Mouse (Mus musculus): ENCODE results near the gene Efr3b. TPM values are rescaled to one million over a fixed set of nuclear protein-coding genes. Genes with fewer than 3 reads are reported as not detected.

The Efr3b gene
- polyA plus RNA-seq, 1 experiment from 2014 or later, result 0.88 TPM

DNA sequence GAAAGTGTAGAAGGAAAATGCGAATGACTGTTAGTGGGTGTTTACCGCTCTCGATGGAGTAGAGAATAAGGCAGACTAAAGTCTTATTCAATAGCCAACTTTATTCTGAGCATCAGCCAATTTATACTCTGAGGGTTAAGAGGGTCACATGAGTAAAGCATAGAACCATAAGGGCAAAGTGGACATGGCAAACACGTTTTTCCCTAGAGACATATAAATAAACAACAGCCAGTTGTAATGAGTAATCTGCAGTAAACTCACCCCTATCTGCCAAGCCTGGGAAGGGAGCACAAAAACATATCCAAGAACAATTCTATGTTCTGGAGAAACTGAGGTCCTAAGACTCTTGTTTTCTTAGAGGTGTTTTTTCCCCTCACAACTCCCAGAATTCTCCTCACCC, 29.8 kb upstream of the Efr3b start:
- 83% methylated on average over 4 of the region's 4 CpGs for WGBS
- no peaks in the 10 kb centered on the region for H3K27me3 ChIP-seq (replicated peaks; ENCODE audit: control insufficient read depth, insufficient read depth, low read length)

GRCm38 (mm10) chr12:4066681-4067459, 28.2 kb upstream of the Efr3b start:
- Histone ChIP-seq H3K4me1 (replicated peaks; ENCODE audit: control insufficient read depth, insufficient read depth, low read length) (peaks cover 8% of the 10 kb centered on the region; the same call in 1 of the 2 replicates), H3K27ac (ENCODE audit: low read depth, low read length) (no peak overlapping the region), H3K4me2 (no peak overlapping the region), H3K9ac (ENCODE audit: low read depth, low read length) (no peak overlapping the region), H3K36me3 (ENCODE audit: control insufficient read depth, insufficient read depth, low read length) (no peaks in the 10 kb centered on the region), H3K27me3 (replicated peaks; ENCODE audit: control insufficient read depth, insufficient read depth, low read length) (no peaks in the 10 kb centered on the region), H3K4me3 (ENCODE audit: low read depth, low read length) (no peak overlapping the region), H3K9me3 (ENCODE audit: control insufficient read depth, low read length) (no peaks in the 10 kb centered on the region)
- WGBS, result 67% methylated on average over 6 of the region's 6 CpGs
- DNase-seq (ENCODE audit: low spot score) (no peak), ATAC-seq (replicated peaks; ENCODE audit: low FRiP score) (no peak)

More for the DNA sequence above, 29.8 kb upstream of the Efr3b start:
- DNase-seq (ENCODE audit: low spot score) (no peak), ATAC-seq (replicated peaks; ENCODE audit: low FRiP score) (no peak)
- Histone ChIP-seq H3K9ac (ENCODE audit: low read depth, low read length) (no peak overlapping the region), H3K36me3 (ENCODE audit: control insufficient read depth, insufficient read depth, low read length) (no peaks in the 10 kb centered on the region), H3K4me3 (ENCODE audit: low read depth, low read length) (no peak overlapping the region), H3K9me3 (ENCODE audit: control insufficient read depth, low read length) (no peaks in the 10 kb centered on the region), H3K4me2 (no peak overlapping the region), H3K4me1 (replicated peaks; ENCODE audit: control insufficient read depth, insufficient read depth, low read length) (peaks cover 8% of the 10 kb centered on the region; the same call in 1 of the 2 replicates), H3K27ac (ENCODE audit: low read depth, low read length) (no peak overlapping the region)

DNA sequence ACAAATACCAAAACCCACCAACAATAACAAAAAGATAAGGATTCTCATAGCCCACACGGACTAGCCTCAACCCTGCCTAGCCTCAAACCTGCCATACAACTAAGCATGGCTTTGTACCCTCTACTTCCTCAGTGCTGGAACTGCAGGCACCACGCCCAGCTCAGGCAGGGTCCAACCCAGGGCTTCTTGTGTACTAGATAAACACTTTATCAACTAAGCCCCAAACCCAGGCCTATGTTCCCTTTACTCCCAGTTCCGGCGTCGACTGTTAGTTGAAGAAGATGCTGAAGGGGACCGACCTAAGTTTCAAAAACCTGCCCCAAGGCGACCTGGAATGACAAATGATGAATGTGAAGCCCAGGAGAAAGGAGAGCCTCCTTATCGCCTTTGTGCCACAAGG, 27.2 kb upstream of the Efr3b start:
- no peaks in the 10 kb centered on the region for H3K27me3 ChIP-seq (replicated peaks; ENCODE audit: control insufficient read depth, insufficient read depth, low read length)
- H3K4me3 ChIP-seq (ENCODE audit: low read depth, low read length), result no peak overlapping the region
- no peaks in the 10 kb centered on the region for H3K36me3 ChIP-seq (ENCODE audit: control insufficient read depth, insufficient read depth, low read length)
- H3K27ac ChIP-seq (ENCODE audit: low read depth, low read length), result no peak overlapping the region
- 48% methylated on average over 8 of the region's 8 CpGs for WGBS
- no peak overlapping the region for H3K9ac ChIP-seq (ENCODE audit: low read depth, low read length)
- no peak overlapping the region for H3K4me2 ChIP-seq
- H3K4me1 ChIP-seq (replicated peaks; ENCODE audit: control insufficient read depth, insufficient read depth, low read length), result peaks cover 8% of the 10 kb centered on the region; the same call in 1 of the 2 replicates
- no peaks in the 10 kb centered on the region for H3K9me3 ChIP-seq (ENCODE audit: control insufficient read depth, low read length)
- peak; percentile 74 for ATAC-seq (replicated peaks; ENCODE audit: low FRiP score)
- no peak for DNase-seq (ENCODE audit: low spot score)

- 88% methylated on average over 2 of the region's 2 CpGs for WGBS
- Histone ChIP-seq H3K9me3 (ENCODE audit: control insufficient read depth, low read length) (no peaks in the 10 kb centered on the region), H3K9ac (ENCODE audit: low read depth, low read length) (no peak overlapping the region), H3K4me3 (ENCODE audit: low read depth, low read length) (no peak overlapping the region), H3K27ac (ENCODE audit: low read depth, low read length) (no peak overlapping the region), H3K4me2 (no peak overlapping the region), H3K4me1 (replicated peaks; ENCODE audit: control insufficient read depth, insufficient read depth, low read length) (peaks cover 8% of the 10 kb centered on the region; the same call in 1 of the 2 replicates), H3K27me3 (replicated peaks; ENCODE audit: control insufficient read depth, insufficient read depth, low read length) (no peaks in the 10 kb centered on the region), H3K36me3 (ENCODE audit: control insufficient read depth, insufficient read depth, low read length) (no peaks in the 10 kb centered on the region)
- DNase-seq (ENCODE audit: low spot score) (no peak), ATAC-seq (replicated peaks; ENCODE audit: low FRiP score) (no peak)
Measured at GRCm38 (mm10) chr12:4065498-4065897, 26.8 kb upstream of the Efr3b start.

DNA sequence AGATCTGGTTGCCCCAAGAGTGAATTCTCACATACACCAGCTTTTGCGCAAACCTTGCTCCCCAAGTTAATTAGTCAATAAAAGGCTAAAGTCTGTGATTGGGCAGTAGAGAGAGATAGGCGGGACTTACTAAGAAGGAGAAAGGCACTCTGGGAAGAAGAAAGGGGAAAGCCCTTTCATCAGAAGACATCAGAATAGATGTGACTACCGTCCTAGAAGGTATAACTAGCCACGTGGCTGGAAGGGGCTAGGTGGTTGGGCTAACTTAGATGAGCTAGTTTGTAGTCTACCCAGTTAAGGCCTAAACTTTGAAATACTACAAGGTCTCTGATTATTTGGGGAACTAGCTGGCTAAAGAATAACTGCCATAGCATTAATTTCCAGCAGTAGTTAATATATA, 21.0 kb upstream of the Efr3b start:
- DNase-seq (ENCODE audit: low spot score), result no peak
- no peak overlapping the region for H3K27ac ChIP-seq (ENCODE audit: low read depth, low read length)
- H3K27me3 ChIP-seq (replicated peaks; ENCODE audit: control insufficient read depth, insufficient read depth, low read length), result no peaks in the 10 kb centered on the region
- no peak overlapping the region for H3K9ac ChIP-seq (ENCODE audit: low read depth, low read length)
- H3K9me3 ChIP-seq (ENCODE audit: control insufficient read depth, low read length), result no peaks in the 10 kb centered on the region
- H3K4me3 ChIP-seq (ENCODE audit: low read depth, low read length), result no peak overlapping the region
- ATAC-seq (replicated peaks; ENCODE audit: low FRiP score), result no peak
- H3K4me2 ChIP-seq, result no peak overlapping the region
- H3K36me3 ChIP-seq (ENCODE audit: control insufficient read depth, insufficient read depth, low read length), result no peaks in the 10 kb centered on the region
- H3K4me1 ChIP-seq (replicated peaks; ENCODE audit: control insufficient read depth, insufficient read depth, low read length), result no peaks in the 10 kb centered on the region
- 82% methylated on average over 4 of the region's 4 CpGs for WGBS

GRCm38 (mm10) chr12:4058321-4058720, 19.6 kb upstream of the Efr3b start:
- no peak for ATAC-seq (replicated peaks; ENCODE audit: low FRiP score)
- WGBS, result 69% methylated on average over 9 of the region's 9 CpGs
- H3K4me3 ChIP-seq (ENCODE audit: low read depth, low read length), result no peak overlapping the region
- H3K9me3 ChIP-seq (ENCODE audit: control insufficient read depth, low read length), result no peaks in the 10 kb centered on the region
- H3K36me3 ChIP-seq (ENCODE audit: control insufficient read depth, insufficient read depth, low read length), result no peaks in the 10 kb centered on the region
- no peaks in the 10 kb centered on the region for H3K27me3 ChIP-seq (replicated peaks; ENCODE audit: control insufficient read depth, insufficient read depth, low read length)
- no peak for DNase-seq (ENCODE audit: low spot score)
- no peaks in the 10 kb centered on the region for H3K4me1 ChIP-seq (replicated peaks; ENCODE audit: control insufficient read depth, insufficient read depth, low read length)
- H3K9ac ChIP-seq (ENCODE audit: low read depth, low read length), result no peak overlapping the region
- no peak overlapping the region for H3K27ac ChIP-seq (ENCODE audit: low read depth, low read length)
- no peak overlapping the region for H3K4me2 ChIP-seq

- Histone ChIP-seq H3K9ac (ENCODE audit: low read depth, low read length) (no peak overlapping the region), H3K4me1 (replicated peaks; ENCODE audit: control insufficient read depth, insufficient read depth, low read length) (no peaks in the 10 kb centered on the region), H3K36me3 (ENCODE audit: control insufficient read depth, insufficient read depth, low read length) (no peaks in the 10 kb centered on the region), H3K4me3 (ENCODE audit: low read depth, low read length) (no peak overlapping the region), H3K9me3 (ENCODE audit: control insufficient read depth, low read length) (no peaks in the 10 kb centered on the region), H3K27me3 (replicated peaks; ENCODE audit: control insufficient read depth, insufficient read depth, low read length) (no peaks in the 10 kb centered on the region), H3K4me2 (no peak overlapping the region), H3K27ac (ENCODE audit: low read depth, low read length) (no peak overlapping the region)
- no peak for ATAC-seq (replicated peaks; ENCODE audit: low FRiP score)
- 30% methylated on average over 4 of the region's 4 CpGs for WGBS
- DNase-seq (ENCODE audit: low spot score), result no peak
Measured at GRCm38 (mm10) chr12:4054845-4055244, 16.1 kb upstream of the Efr3b start.

DNA sequence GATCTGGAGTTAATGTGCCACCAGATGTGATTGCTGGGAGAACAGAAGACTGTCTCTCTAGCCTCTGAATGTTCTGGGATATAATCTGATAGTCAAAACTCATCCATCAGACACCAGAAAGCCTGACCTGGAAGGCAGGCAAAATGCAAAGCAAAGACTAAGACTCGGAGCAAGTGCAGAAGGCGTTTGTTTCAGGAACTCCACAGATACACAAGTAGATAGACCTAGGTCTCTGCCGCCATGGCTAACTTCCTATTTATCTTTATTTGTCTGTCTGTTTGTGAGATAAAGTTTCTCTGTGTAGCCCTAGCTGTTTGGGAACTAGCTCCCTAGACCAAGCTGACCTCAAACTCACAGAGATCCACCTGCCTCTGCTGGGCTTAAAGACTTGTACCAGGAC, 14.9 kb upstream of the Efr3b start:
- Histone ChIP-seq H3K4me2 (no peak overlapping the region), H3K4me1 (replicated peaks; ENCODE audit: control insufficient read depth, insufficient read depth, low read length) (no peaks in the 10 kb centered on the region), H3K4me3 (ENCODE audit: low read depth, low read length) (no peak overlapping the region), H3K27ac (ENCODE audit: low read depth, low read length) (no peak overlapping the region), H3K9me3 (ENCODE audit: control insufficient read depth, low read length) (no peaks in the 10 kb centered on the region), H3K9ac (ENCODE audit: low read depth, low read length) (no peak overlapping the region), H3K27me3 (replicated peaks; ENCODE audit: control insufficient read depth, insufficient read depth, low read length) (no peaks in the 10 kb centered on the region), H3K36me3 (ENCODE audit: control insufficient read depth, insufficient read depth, low read length) (no peaks in the 10 kb centered on the region)
- ATAC-seq (replicated peaks; ENCODE audit: low FRiP score) (no peak), DNase-seq (ENCODE audit: low spot score) (no peak)
- 35% methylated on average over 3 of the region's 3 CpGs for WGBS

DNA sequence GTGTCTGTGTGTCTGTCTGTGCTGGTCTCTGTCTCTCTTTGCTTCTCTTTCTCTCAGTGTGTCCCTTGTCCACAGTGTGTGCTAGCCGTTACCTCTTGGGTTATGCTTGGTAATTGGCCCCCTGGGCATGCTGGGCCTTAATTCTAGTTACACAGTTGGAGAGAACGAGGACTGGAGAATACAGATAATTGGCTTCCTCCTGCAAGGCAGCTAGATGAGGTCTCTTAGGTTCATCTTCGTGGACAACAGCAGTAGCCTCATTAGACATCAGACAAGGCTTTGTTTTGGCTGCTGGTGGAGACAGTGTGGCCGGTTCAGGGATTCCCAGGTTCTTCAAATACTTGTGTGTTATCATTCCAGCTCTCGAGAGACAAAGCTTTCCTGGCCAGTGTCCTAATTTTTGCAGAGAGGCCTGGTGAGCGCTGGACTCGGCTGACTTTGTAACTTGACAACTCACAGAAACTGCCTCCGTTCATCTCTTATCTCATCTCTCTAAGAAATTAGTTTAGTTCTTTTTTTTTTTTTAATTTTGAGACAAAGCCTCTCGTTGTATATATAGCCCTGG, 12.2 kb upstream of the Efr3b start:
- Histone ChIP-seq H3K4me2 (no peak overlapping the region), H3K9me3 (ENCODE audit: control insufficient read depth, low read length) (no peaks in the 10 kb centered on the region), H3K36me3 (ENCODE audit: control insufficient read depth, insufficient read depth, low read length) (no peaks in the 10 kb centered on the region), H3K4me1 (replicated peaks; ENCODE audit: control insufficient read depth, insufficient read depth, low read length) (no peaks in the 10 kb centered on the region), H3K4me3 (ENCODE audit: low read depth, low read length) (no peak overlapping the region), H3K27ac (ENCODE audit: low read depth, low read length) (no peak overlapping the region), H3K27me3 (replicated peaks; ENCODE audit: control insufficient read depth, insufficient read depth, low read length) (no peaks in the 10 kb centered on the region), H3K9ac (ENCODE audit: low read depth, low read length) (no peak overlapping the region)
- 57% methylated on average over 9 of the region's 9 CpGs for WGBS
- DNase-seq (ENCODE audit: low spot score) (no peak), ATAC-seq (replicated peaks; ENCODE audit: low FRiP score) (no peak)

Measured in liver, embryonic 11.5 days (tissue).